Mouse (Mus musculus) small intestine, adult 2 months (tissue): ENCODE results near the gene Foxn3.

Experiments used
- CTCF ChIP-seq: fragments of 200-500 bp; IDR thresholded peaks from 2 replicates; pipeline ENCODE4 v1.5.1; 2012; ENCODE audit warnings: low read depth, mild to moderate bottlenecking, control low read depth, inconsistent platforms, low read length, moderate library complexity, mixed read lengths; ENCODE audit not compliant: insufficient replicate concordance, insufficient read length; ENCODE audit errors: extremely low read depth
- POLR2A ChIP-seq: fragments of 200-500 bp; IDR thresholded peaks from 2 replicates; pipeline ENCODE4 v1.6.1; 2012; ENCODE audit warnings: low read depth, mild to moderate bottlenecking, control low read depth, inconsistent platforms, low read length, moderate library complexity

DNA sequence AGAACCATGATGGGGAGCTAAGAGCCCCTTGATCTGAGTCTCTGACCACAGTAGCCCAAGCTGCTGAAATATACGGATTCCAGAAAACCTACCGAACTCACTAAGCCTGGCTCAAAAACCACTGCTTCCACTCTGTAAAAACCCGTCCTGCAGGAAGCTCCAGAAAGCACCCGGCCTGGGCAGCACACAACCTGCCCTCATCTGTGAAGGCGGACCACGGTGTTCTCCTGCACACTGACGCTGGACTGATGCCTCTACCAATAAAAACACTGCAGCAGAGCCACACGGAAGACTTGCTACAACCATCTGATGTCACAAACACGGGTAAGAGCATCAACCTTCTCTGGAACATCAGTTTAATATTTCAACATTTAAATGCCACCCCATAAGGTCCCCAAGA is 227.8 kb downstream of the Foxn3 start:
- TF ChIP-seq POLR2A = no peak
- no peak for TF ChIP-seq CTCF
